Mouse (Mus musculus) sigmoid colon, adult 10 weeks (tissue): ENCODE data around the gene Tmem165. TPM values are rescaled to one million over a fixed set of nuclear protein-coding genes. Genes with fewer than 3 reads are reported as not detected.

Source experiments
- polyA plus RNA-seq: library from polyadenylated mRNA; stranded (reverse); fragments of 350-450 nt; fragmentation: Illumina TruSeq; extraction: RNeasy Lipid Tissue Mini Kit (QIAGEN cat#74804); gene quantifications from one replicate; pipeline ENCODE4 v1.2.3, GENCODE M21; 2014; ENCODE audit warnings: low read depth, low replicate concordance

Tmem165 gene
- 166 TPM for polyA plus RNA-seq

GRCm38 (mm10) chr5:76183750-76184261, at the start of gene Tmem165:
Gene Tmem165, plus strand, starts transcription at chr5:76183880.

GRCm38 (mm10) chr5:76139808-76140729, 43.6 kb upstream of the Tmem165 start, which contains the start of gene Srd5a3:
Gene Srd5a3, plus strand, starts transcription at chr5:76140271.

Other genes starting within 250 kb of the Tmem165 start
- 13.0 TPM for gene Kdr, start 205.4 kb upstream of the Tmem165 start, polyA plus RNA-seq
- gene Srd5a3, start 43.6 kb upstream of the Tmem165 start, polyA plus RNA-seq, result 24.2 TPM
- 123 TPM for gene Clock, start 120.9 kb downstream of the Tmem165 start, polyA plus RNA-seq
- not detected for gene Pdcl2, start 147.3 kb downstream of the Tmem165 start, polyA plus RNA-seq
- 13.6 TPM for gene Nmu, start 179.9 kb downstream of the Tmem165 start, polyA plus RNA-seq